Mouse (Mus musculus) embryonic fibroblast, embryonic 13.5 days (primary cell): ENCODE measurements around the gene Atp4a.

Experiments used
- CTCF ChIP-seq: IDR thresholded peaks from 2 replicates; pipeline ENCODE4 v1.5.1; 2011; ENCODE audit warnings: mild to moderate bottlenecking, control low read depth, low read length, moderate library complexity, borderline replicate concordance; ENCODE audit not compliant: insufficient read depth
- POLR2A ChIP-seq: IDR thresholded peaks from 2 replicates; pipeline ENCODE4 v1.6.1; 2011; ENCODE audit warnings: low read depth, mild to moderate bottlenecking, control low read depth, low read length, moderate library complexity

GRCm38 (mm10) chr7:30707441-30707840, 4.6 kb upstream of the Atp4a start:
- TF ChIP-seq CTCF (no peak), POLR2A (no peak)
